Mouse (Mus musculus) c-Kit-positive CD71-positive TER-119-negative erythroid progenitor cells, embryonic 14.5 days (primary cell): ENCODE data around the gene Cdr2l.

Experiments
- DNase-seq: peaks from one replicate; pipeline ENCODE4 v3.0.0-alpha.2; 2013; ENCODE audit warnings: low read depth

The Cdr2l gene

GRCm38 (mm10) chr11:115381743-115382539 lies at the start of gene Cdr2l:
Gene Cdr2l (plus strand): TSS chr11:115381916.
- DNase-seq = no peak

- no peak for DNase-seq
Measured at GRCm38 (mm10) chr11:115334531-115334930, 47.2 kb upstream of the Cdr2l start, which contains the start of gene Otop3. Gene Otop3 (plus strand): TSS chr11:115334731.

DNA sequence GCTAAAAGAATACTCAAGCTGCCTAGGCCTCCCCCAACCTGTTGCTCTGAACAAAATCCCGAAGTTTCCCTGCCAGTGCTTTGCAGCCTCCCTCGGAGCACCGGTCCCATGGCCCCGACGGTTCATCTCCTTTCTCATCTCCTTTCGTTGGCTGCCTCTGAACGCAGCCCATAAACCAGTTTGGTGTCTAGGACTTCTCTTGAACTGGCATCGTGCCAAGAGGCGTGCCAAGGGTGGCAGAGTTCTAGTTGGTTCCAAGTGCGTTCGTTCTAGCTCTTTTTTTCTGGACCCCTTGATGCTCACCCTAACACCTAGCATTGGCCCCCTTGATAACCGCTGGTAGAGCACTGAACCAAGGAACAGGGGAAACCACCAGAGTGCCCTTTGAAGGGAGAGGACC lies 46.5 kb upstream of the Cdr2l start:
- no peak for DNase-seq

DNA sequence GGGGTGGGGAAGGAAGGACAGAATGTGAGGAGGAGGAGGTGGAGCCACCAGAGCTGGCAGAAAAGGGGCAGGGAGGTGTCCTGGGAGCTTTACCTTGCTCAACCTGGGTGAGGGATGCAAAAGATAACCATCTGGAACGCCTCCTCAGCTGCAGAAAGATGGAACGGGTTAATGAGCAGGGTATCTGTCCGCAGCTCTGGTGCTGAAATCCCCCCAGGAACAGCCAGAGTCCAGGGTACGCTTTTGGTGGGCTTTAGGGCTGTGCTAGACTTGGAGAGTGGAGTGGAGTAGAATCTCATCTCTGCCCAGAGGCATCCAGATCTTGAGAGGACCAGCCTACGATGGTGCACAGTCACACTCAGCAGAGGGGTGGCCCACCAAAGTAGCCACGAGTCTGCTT lies 45.6 kb upstream of the Cdr2l start:
- DNase-seq = no peak

GRCm38 (mm10) chr11:115337350-115337749 lies 44.4 kb upstream of the Cdr2l start:
- no peak for DNase-seq

DNA sequence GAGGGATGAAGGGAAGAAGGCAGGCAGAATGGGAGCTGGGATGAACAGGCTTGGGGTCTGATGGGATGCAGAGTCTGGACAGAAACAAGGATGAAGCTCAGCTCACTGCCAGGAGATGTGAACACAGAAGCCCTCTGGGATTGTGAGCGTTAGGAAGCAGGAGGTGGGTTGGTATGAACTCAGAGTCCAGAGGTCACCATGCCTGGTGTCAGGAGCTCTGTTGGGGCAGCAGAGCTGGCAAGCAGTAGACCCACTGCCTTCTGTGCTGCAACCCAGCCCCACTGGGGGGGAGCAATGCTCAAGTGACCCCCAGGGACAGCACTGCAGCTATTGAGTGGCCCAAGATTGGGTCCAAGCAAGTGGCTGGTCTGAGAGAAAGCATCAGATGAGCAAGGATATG lies 43.9 kb upstream of the Cdr2l start:
- no peak for DNase-seq

GRCm38 (mm10) chr11:115341246-115341645 lies 40.5 kb upstream of the Cdr2l start:
- no peak for DNase-seq

DNA sequence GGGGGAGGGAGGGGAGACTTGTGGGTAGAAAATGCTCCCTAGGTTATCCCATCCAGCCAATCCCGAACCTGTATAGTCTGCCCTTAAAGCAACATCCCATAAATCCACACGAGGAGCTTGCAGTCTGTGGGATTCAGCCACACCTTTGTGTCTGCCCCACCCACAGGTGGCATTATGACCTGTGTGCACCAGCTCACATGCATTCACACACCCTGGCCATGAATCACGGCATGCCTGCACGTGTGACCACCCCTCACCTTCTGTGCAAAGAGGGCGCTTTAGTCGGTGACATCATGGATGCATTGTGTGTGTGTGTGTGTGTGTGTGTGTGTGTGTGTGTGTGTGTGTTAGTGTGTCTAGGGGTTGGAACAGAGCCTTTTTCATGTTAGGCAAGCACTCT lies 39.9 kb upstream of the Cdr2l start:
- DNase-seq = no peak

- no peak for DNase-seq
Measured at GRCm38 (mm10) chr11:115344967-115345366, 36.7 kb upstream of the Cdr2l start.

DNA sequence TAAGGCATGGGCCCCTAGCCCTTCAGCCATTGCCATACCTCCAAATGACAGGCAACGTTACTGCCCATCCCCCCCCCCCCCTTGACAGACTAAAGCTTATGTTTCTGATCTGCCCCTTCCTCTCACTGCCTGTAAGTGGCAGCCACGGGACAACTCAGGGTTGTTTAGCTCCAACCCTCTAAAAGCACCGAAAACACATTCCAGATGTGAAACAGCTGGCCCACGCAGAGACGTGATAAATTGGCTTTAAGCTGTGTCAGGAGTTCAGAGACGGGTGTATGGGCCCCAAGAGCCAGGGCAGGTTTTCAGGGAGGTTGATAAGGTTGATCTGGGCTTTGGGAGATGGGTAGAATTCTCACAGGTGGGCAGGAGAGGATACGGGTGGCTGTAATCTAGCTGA lies 36.2 kb upstream of the Cdr2l start:
- no peak for DNase-seq

- peak; percentile 14 for DNase-seq
Measured at GRCm38 (mm10) chr11:115348681-115349248, 33.0 kb upstream of the Cdr2l start.

GRCm38 (mm10) chr11:115349976-115350375 lies 31.7 kb upstream of the Cdr2l start:
- no peak for DNase-seq

- DNase-seq = no peak
Measured at GRCm38 (mm10) chr11:115353375-115353774, 28.3 kb upstream of the Cdr2l start.

DNA sequence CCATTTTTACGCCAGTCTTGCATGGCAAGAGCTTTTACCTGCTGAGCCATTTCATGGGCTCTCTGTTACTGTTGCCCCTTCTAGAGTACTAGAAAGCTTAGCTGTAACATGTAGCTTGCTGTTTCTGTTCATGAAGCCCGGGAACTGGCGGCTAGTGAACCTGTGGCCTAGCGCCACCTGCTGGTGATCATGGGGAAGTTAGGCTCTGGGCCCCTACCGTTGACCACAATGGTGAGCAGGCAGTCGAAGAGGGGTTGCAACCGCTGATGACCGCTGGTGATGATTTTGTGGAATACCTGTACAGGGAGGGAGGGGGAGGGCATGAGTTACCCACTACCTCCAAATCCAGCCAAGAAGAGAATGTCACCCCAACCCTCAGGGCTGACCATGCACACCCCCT lies 27.5 kb upstream of the Cdr2l start:
- peak; percentile 62 for DNase-seq

DNA sequence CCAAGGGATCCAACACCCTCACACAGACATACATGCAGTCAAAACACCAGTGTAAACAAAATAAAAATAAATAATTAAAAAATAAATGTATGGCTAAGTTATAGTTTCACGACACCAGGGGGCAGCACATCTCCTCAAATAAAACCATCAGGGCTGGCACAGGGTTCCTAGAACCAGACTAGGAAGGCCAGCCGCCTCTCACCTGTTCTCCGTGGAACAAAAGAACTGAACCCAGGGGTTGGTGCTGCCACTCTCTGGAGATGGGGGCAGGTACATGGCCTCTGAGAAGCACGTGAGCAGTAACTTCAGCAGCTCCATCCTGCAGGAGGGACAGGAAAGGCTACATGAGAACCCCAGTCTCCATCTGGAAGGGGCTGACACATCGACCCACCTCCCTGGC lies 23.2 kb upstream of the Cdr2l start:
- DNase-seq = peak; percentile 32

GRCm38 (mm10) chr11:115359293-115359692 lies 22.4 kb upstream of the Cdr2l start:
- DNase-seq = no peak

DNA sequence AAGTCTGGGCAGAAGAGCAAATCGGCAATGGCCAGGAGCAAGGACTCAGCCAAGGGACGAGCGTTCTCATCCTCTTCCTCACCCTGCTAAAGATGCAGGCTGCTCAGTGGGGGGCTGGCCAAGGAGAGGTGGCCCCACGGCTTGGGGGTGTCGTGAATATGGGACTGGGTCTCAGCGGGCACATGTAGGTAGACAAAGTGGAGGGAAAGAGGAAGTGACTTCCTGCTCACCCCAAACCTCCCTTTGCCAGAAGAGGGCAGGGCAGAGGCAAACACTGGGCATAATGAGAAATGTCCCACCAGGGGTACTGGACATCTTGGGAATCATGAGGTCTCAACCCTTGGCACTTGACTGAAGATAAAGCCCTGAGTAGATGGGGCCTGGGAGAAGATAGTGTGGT lies 22.0 kb upstream of the Cdr2l start:
- no peak for DNase-seq

GRCm38 (mm10) chr11:115364136-115364535 lies 17.6 kb upstream of the Cdr2l start:
- no peak for DNase-seq

- DNase-seq = no peak
Measured at GRCm38 (mm10) chr11:115366039-115366705, 15.5 kb upstream of the Cdr2l start.

- no peak for DNase-seq
Measured at GRCm38 (mm10) chr11:115366706-115367394, 14.9 kb upstream of the Cdr2l start.

GRCm38 (mm10) chr11:115367395-115367944 lies 14.2 kb upstream of the Cdr2l start, which contains the start of gene Hid1:
Gene Hid1 (minus strand): TSS chr11:115367756.
- DNase-seq = peak; percentile 53

GRCm38 (mm10) chr11:115370368-115370767 lies 11.3 kb upstream of the Cdr2l start:
- DNase-seq = no peak
